Mouse (Mus musculus): ENCODE results near the gene Odf3. TPM values are rescaled to one million over a fixed set of nuclear protein-coding genes. Genes with fewer than 3 reads are reported as not detected.

Odf3 gene
- total and polyA plus RNA-seq, 3 experiments, result not detected

DNA sequence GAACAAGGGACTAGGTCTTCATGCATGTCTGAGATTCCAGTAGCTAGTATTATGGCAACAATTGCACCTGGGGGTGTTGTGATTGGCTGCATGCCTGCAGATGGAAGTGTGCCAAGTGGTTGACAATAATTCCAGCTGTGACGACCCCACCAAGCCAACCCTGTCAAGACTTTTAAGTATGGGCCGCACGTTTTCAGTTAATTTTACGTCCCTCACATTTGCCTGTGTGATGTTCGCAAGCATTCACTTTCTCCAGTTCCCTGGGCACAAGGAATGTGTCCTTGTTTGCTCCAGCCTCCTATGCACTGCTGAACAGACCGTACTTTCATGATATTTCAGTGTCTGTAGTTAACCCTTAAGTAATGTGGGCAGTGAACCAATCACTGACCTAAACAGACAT lies 45.0 kb upstream of the Odf3 start:
- Histone ChIP-seq H3K27ac (ENCODE audit: insufficient read depth, low read depth) (no peak overlapping the region), H3K36me3 (replicated peaks in 1 of 2; ENCODE audit: control insufficient read depth in 1 of 2, insufficient read depth in 1 of 2, low read length in 1 of 2) (no peaks in the 10 kb centered on the region), H3K79me2 (replicated peaks; ENCODE audit: control insufficient read depth, extremely low read depth, insufficient read depth, poor library complexity, severe bottlenecking) (no peaks in the 10 kb centered on the region), H3K27me3 (replicated peaks) (peaks cover 95% of the 10 kb centered on the region), H3K4me1 (ENCODE audit: control insufficient read depth in 1 of 2, insufficient read depth in 2 of 2) (no peaks in the 10 kb centered on the region), H3K9me3 (replicated peaks; ENCODE audit: low read length) (no peaks in the 10 kb centered on the region), H3K4me3 (replicated peaks in 1 of 3; ENCODE audit: low read depth in 2 of 3, low read length in 2 of 3, poor library complexity in 1 of 3) (no peak overlapping the region), H3K4me2 (ENCODE audit: insufficient read depth, low read depth, poor library complexity, severe bottlenecking) (no peak overlapping the region), H3K9ac (ENCODE audit: insufficient read depth, low read depth) (no peak overlapping the region)
- dilution Hi-C loops (cut with MboI; ENCODE audit: extremely low pct_ligation_motif_present, extremely low pct_unique_long_range_greater_than_20kb, low sequenced_read_pairs) (no loop called here), in situ Hi-C loops (cut with MboI; ENCODE audit: low pct_ligation_motif_present, low pct_unique_long_range_greater_than_20kb, low sequenced_read_pairs) (no loop called here)
- DNase-seq (ENCODE audit: extremely low read depth), result no peak
- TF ChIP-seq POLR2AphosphoS2 (IDR thresholded peaks at IDR 0.05; ENCODE audit: low read depth, low read length) (no peak), SIN3A (IDR thresholded peaks at IDR 0.05; ENCODE audit: low read length) (no peak), MAX (IDR thresholded peaks at IDR 0.05; ENCODE audit: low read length) (no peak), BHLHE40 (IDR thresholded peaks at IDR 0.05; ENCODE audit: low read depth, low read length) (no peak), JUN (IDR thresholded peaks at IDR 0.05; ENCODE audit: insufficient read depth, low read depth, low read length) (no peak), MYC (IDR thresholded peaks at IDR 0.05; ENCODE audit: low read depth, low read length) (no peak), MAZ (IDR thresholded peaks at IDR 0.05; ENCODE audit: low read depth, low read length) (no peak), POLR2A (IDR thresholded peaks at IDR 0.05; ENCODE audit: low read depth, low read length) (no peak), NELFE (IDR thresholded peaks at IDR 0.05; ENCODE audit: low read depth, low read length) (no peak), NRF1 (IDR thresholded peaks at IDR 0.05; ENCODE audit: low read depth, low read length) (no peak), HCFC1 (IDR thresholded peaks at IDR 0.05; ENCODE audit: low read depth, low read length) (no peak), CHD1 (IDR thresholded peaks at IDR 0.05; ENCODE audit: low read depth, low read length) (no peak), CHD2 (IDR thresholded peaks at IDR 0.05; ENCODE audit: low read length) (no peak)

DNA sequence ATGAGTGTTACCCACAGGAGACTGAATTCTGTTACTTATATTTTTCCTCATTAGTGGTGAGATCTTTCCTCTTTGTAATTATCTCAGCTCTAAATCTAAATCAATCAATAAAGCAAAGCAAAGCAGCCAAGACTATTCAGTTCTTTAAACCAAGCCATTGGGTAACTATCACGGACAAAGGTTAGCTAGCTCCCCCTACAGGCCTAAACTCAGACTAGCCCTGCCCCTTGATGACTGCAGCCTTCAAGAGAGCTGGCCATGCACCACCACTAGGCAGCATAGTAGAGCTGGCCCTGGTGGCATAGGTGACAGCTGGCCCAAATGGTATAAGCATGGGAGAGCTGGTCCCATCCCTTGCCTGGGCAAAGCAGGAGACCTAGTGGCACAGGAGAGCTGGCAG lies 41.9 kb upstream of the Odf3 start:
- Histone ChIP-seq H3K27ac (ENCODE audit: insufficient read depth, low read depth) (no peak overlapping the region), H3K4me3 (replicated peaks in 1 of 3; ENCODE audit: low read depth in 2 of 3, low read length in 2 of 3, poor library complexity in 1 of 3) (no peak overlapping the region), H3K4me1 (ENCODE audit: control insufficient read depth in 1 of 2, insufficient read depth in 2 of 2) (no peaks in the 10 kb centered on the region), H3K27me3 (replicated peaks) (peaks cover 78% of the 10 kb centered on the region), H3K36me3 (replicated peaks in 1 of 2; ENCODE audit: control insufficient read depth in 1 of 2, insufficient read depth in 1 of 2, low read length in 1 of 2) (no peaks in the 10 kb centered on the region), H3K9ac (ENCODE audit: insufficient read depth, low read depth) (no peak overlapping the region), H3K4me2 (ENCODE audit: insufficient read depth, low read depth, poor library complexity, severe bottlenecking) (no peak overlapping the region), H3K9me3 (replicated peaks; ENCODE audit: low read length) (no peaks in the 10 kb centered on the region), H3K79me2 (replicated peaks; ENCODE audit: control insufficient read depth, extremely low read depth, insufficient read depth, poor library complexity, severe bottlenecking) (no peaks in the 10 kb centered on the region)
- TF ChIP-seq ETS1 (conservative IDR thresholded peaks at IDR 0.05; ENCODE audit: low read depth, low read length), result no peak
- no peak for TF ChIP-seq ZNF384 (IDR thresholded peaks at IDR 0.05; ENCODE audit: low read depth, low read length)
- no peak for TF ChIP-seq NRF1 (IDR thresholded peaks at IDR 0.05; ENCODE audit: low read depth, low read length)
- TF ChIP-seq MYC (IDR thresholded peaks at IDR 0.05; ENCODE audit: low read depth, low read length), result no peak
- TF ChIP-seq MEF2A (IDR thresholded peaks at IDR 0.05; ENCODE audit: borderline replicate concordance, low read depth, low read length), result no peak
- TF ChIP-seq RAD21 (IDR thresholded peaks at IDR 0.05; ENCODE audit: low read depth, low read length), result peak; percentile 72
- TF ChIP-seq HCFC1 (IDR thresholded peaks at IDR 0.05; ENCODE audit: low read depth, low read length), result no peak
- no peak for TF ChIP-seq BHLHE40 (IDR thresholded peaks at IDR 0.05; ENCODE audit: low read depth, low read length)
- TF ChIP-seq USF1 (IDR thresholded peaks at IDR 0.05; ENCODE audit: low read depth, low read length), result no peak
- TF ChIP-seq SIN3A (IDR thresholded peaks at IDR 0.05; ENCODE audit: low read length), result no peak
- TF ChIP-seq MXI1 (IDR thresholded peaks at IDR 0.05; ENCODE audit: low read depth, low read length), result no peak
- no peak for TF ChIP-seq ELF1 (IDR thresholded peaks at IDR 0.05; ENCODE audit: low read depth, low read length)
- TF ChIP-seq SMC3 (IDR thresholded peaks at IDR 0.05; ENCODE audit: low read depth, low read length), result peak; percentile 56
- peak; percentile 57 to 98 for TF ChIP-seq CTCF (conservative IDR thresholded peaks at IDR 0.05 in 1 of 2, IDR thresholded peaks at IDR 0.05 in 1 of 2; ENCODE audit: low read depth in 2 of 2, low read length in 2 of 2)
- no peak for TF ChIP-seq CHD2 (IDR thresholded peaks at IDR 0.05; ENCODE audit: low read length)
- TF ChIP-seq EP300 (IDR thresholded peaks at IDR 0.05; ENCODE audit: low read length), result no peak
- TF ChIP-seq MAZ (IDR thresholded peaks at IDR 0.05; ENCODE audit: low read depth, low read length), result no peak
- no peak for TF ChIP-seq MAFK (IDR thresholded peaks at IDR 0.05; ENCODE audit: insufficient replicate concordance, low read length)
- TF ChIP-seq ZKSCAN1 (IDR thresholded peaks at IDR 0.05; ENCODE audit: borderline replicate concordance, low read depth, low read length), result no peak
- no peak for TF ChIP-seq IRF4 (IDR thresholded peaks at IDR 0.05; ENCODE audit: low read depth, low read length)
- TF ChIP-seq USF2 (conservative IDR thresholded peaks at IDR 0.05; ENCODE audit: low read depth, low read length), result no peak
- TF ChIP-seq UBTF (IDR thresholded peaks at IDR 0.05; ENCODE audit: low read depth, low read length), result no peak
- no peak for TF ChIP-seq RCOR1 (conservative IDR thresholded peaks at IDR 0.05; ENCODE audit: low read depth, low read length)
- dilution Hi-C loops (cut with MboI; ENCODE audit: extremely low pct_ligation_motif_present, extremely low pct_unique_long_range_greater_than_20kb, low sequenced_read_pairs) (no loop called here), in situ Hi-C loops (cut with MboI; ENCODE audit: low pct_ligation_motif_present, low pct_unique_long_range_greater_than_20kb, low sequenced_read_pairs) (no loop called here)
- DNase-seq (ENCODE audit: extremely low read depth), result peak; percentile 61
